Mouse (Mus musculus): ENCODE measurements around the gene Eaf2. TPM values are rescaled to one million over a fixed set of nuclear protein-coding genes. Genes with fewer than 3 reads are reported as not detected.

Eaf2 gene
- polyA plus RNA-seq, 1 experiment from 2014 or later: 0.57 TPM

GRCm38 (mm10) chr16:36821474-36821873, 53.3 kb downstream of the Eaf2 start:
- Histone ChIP-seq H3K27ac (ENCODE audit: low read depth, low read length) (no peak overlapping the region), H3K4me3 (ENCODE audit: low read depth, low read length) (no peak overlapping the region), H3K4me2 (ENCODE audit: low read length) (no peak overlapping the region), H3K27me3 (replicated peaks; ENCODE audit: control insufficient read depth, insufficient read depth, low read length) (no peaks in the 10 kb centered on the region), H3K36me3 (ENCODE audit: control insufficient read depth, insufficient read depth, low read length) (no peaks in the 10 kb centered on the region), H3K9me3 (replicated peaks; ENCODE audit: control insufficient read depth, low read length) (no peaks in the 10 kb centered on the region), H3K9ac (ENCODE audit: low read length) (no peak overlapping the region), H3K4me1 (ENCODE audit: control insufficient read depth, insufficient read depth, low read length) (no peaks in the 10 kb centered on the region)
- WGBS: 8% methylated on average over 3 of the region's 3 CpGs
- no peak for ATAC-seq
- no peak for DNase-seq (ENCODE audit: low spot score)

DNA sequence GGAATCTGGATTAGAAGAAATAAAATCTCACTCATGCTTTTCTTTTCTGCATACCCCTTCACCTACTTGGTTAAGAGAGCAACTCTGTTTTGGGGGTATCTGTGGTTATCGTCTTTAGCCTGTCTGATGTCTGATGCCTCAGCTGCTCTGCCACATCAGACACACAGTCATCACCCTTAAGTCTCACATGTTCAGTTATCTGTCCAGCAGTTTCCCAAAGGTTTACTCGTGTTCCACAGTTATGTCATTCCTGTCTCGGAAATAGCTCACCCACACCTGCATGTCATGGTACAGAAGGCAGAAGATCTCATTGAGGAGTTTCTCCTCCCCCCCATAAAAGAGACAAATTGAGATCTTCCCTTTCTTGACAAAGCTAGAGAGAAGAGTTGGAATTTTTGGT, 54.1 kb downstream of the Eaf2 start:
- H3K36me3 ChIP-seq (ENCODE audit: control insufficient read depth, insufficient read depth, low read length): no peaks in the 10 kb centered on the region
- H3K4me3 ChIP-seq (ENCODE audit: low read depth, low read length): no peak overlapping the region
- H3K9me3 ChIP-seq (replicated peaks; ENCODE audit: control insufficient read depth, low read length): no peaks in the 10 kb centered on the region
- no peak for DNase-seq (ENCODE audit: low spot score)
- ATAC-seq: no peak
- no peak overlapping the region for H3K4me2 ChIP-seq (ENCODE audit: low read length)
- H3K9ac ChIP-seq (ENCODE audit: low read length): no peak overlapping the region
- WGBS: 88% methylated on average over 3 of the region's 3 CpGs
- no peak overlapping the region for H3K27ac ChIP-seq (ENCODE audit: low read depth, low read length)
- no peaks in the 10 kb centered on the region for H3K4me1 ChIP-seq (ENCODE audit: control insufficient read depth, insufficient read depth, low read length)
- H3K27me3 ChIP-seq (replicated peaks; ENCODE audit: control insufficient read depth, insufficient read depth, low read length): no peaks in the 10 kb centered on the region

DNA sequence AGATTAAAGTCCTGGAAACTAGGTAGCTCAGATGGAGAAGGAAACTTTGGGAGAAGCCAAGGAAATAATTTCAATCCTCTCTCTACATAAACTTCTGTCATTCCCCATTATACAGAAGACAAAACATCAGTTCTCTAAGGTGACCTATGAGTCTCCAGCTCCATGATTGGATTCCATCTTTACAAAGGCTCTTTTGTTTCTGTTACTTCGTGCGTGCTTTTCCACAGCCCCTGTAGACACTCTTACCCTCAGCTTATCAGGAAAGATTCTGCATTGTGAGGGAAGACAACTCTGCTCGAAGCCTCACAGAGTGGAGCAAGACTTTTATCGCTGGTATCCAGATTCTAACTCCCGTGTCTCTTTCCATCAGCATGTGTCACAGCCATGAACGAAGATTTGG, 54.8 kb downstream of the Eaf2 start:
- Histone ChIP-seq H3K27me3 (replicated peaks; ENCODE audit: control insufficient read depth, insufficient read depth, low read length) (no peaks in the 10 kb centered on the region), H3K4me2 (ENCODE audit: low read length) (no peak overlapping the region), H3K9ac (ENCODE audit: low read length) (no peak overlapping the region), H3K36me3 (ENCODE audit: control insufficient read depth, insufficient read depth, low read length) (no peaks in the 10 kb centered on the region), H3K9me3 (replicated peaks; ENCODE audit: control insufficient read depth, low read length) (no peaks in the 10 kb centered on the region), H3K4me1 (ENCODE audit: control insufficient read depth, insufficient read depth, low read length) (no peaks in the 10 kb centered on the region), H3K27ac (ENCODE audit: low read depth, low read length) (no peak overlapping the region), H3K4me3 (ENCODE audit: low read depth, low read length) (no peak overlapping the region)
- DNase-seq (ENCODE audit: low spot score): no peak
- 51% methylated on average over 6 of the region's 6 CpGs for WGBS
- no peak for ATAC-seq

DNA sequence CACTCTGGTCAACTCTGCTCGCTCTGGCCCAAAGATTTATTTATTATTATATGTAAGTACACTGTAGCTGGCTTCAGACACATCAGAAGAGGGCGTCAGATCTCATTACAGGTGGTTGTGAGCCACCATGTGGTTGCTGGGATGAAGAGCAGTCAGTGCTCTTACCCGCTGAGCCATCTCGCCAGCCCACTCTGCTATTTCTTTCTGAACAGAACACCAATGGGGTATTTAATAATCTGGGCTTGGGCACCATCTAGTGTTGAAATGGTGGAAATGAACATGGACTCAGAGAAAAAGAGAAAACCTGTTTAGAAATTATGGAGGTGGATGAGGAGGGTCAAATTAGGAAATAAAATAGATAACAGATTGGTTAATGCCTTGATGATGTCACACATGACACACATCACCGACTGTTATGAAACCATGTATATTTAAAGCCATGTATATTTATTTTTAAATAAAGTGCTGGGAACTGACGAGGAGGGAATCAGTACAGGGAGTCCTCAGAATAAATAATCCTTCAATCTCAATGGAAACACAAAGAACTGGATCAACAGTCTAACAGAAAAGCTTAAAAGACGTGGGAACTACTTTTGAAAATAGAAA, 57.4 kb downstream of the Eaf2 start:
- Histone ChIP-seq H3K27ac (ENCODE audit: low read depth, low read length) (no peak overlapping the region), H3K36me3 (ENCODE audit: control insufficient read depth, insufficient read depth, low read length) (no peaks in the 10 kb centered on the region), H3K9ac (ENCODE audit: low read length) (no peak overlapping the region), H3K4me1 (ENCODE audit: control insufficient read depth, insufficient read depth, low read length) (no peaks in the 10 kb centered on the region), H3K9me3 (replicated peaks; ENCODE audit: control insufficient read depth, low read length) (no peaks in the 10 kb centered on the region), H3K4me2 (ENCODE audit: low read length) (no peak overlapping the region), H3K27me3 (replicated peaks; ENCODE audit: control insufficient read depth, insufficient read depth, low read length) (no peaks in the 10 kb centered on the region), H3K4me3 (ENCODE audit: low read depth, low read length) (no peak overlapping the region)
- 17% methylated on average over 7 of the region's 7 CpGs for WGBS
- DNase-seq (ENCODE audit: low spot score) (peak; percentile 95), ATAC-seq (peak; percentile 97)

DNA sequence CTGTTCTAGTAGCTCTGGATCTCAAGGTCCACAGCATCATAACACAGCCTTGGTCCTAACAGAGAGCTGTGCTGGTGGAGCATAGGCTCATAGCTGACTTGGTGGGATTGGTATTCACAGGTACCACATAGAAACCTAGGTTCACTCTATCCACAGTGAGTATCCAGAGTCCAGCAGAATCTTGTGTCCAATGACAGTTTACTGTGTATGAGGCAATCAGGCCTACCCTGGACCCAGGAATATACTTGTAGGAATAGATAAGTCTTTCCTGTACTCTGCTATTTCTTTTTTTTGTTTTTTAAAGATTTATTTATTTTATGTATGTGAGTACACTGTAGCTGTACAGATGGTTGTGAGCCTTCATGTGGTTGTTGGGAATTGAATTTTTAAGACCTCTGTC, 57.9 kb downstream of the Eaf2 start:
- Histone ChIP-seq H3K4me2 (ENCODE audit: low read length) (no peak overlapping the region), H3K4me3 (ENCODE audit: low read depth, low read length) (no peak overlapping the region), H3K4me1 (ENCODE audit: control insufficient read depth, insufficient read depth, low read length) (no peaks in the 10 kb centered on the region), H3K9me3 (replicated peaks; ENCODE audit: control insufficient read depth, low read length) (no peaks in the 10 kb centered on the region), H3K27ac (ENCODE audit: low read depth, low read length) (no peak overlapping the region), H3K9ac (ENCODE audit: low read length) (no peak overlapping the region), H3K36me3 (ENCODE audit: control insufficient read depth, insufficient read depth, low read length) (no peaks in the 10 kb centered on the region), H3K27me3 (replicated peaks; ENCODE audit: control insufficient read depth, insufficient read depth, low read length) (no peaks in the 10 kb centered on the region)
- ATAC-seq: peak; percentile 55
- no peak for DNase-seq (ENCODE audit: low spot score)

DNA sequence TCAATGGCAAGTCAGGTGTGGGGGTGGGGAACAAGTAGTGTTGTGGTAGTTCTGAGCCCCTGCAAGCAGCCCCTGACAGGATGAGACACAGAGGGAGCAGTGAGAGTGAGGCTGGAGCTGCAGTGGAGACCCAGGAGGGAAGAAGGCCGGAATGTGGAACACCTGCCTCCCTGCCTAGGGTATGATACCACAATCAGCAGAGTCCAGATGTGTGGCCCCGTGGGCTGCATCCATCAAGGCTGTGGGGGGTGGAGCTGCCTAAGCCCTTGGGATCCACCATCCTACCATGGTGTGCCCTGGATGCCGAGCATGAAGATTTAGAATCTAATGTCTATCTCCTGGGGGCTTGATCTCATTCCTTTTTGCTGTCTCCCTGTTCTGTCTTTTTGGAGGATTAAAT, 61.1 kb downstream of the Eaf2 start:
- Histone ChIP-seq H3K36me3 (ENCODE audit: control insufficient read depth, insufficient read depth, low read length) (no peaks in the 10 kb centered on the region), H3K4me3 (ENCODE audit: low read depth, low read length) (no peak overlapping the region), H3K4me1 (ENCODE audit: control insufficient read depth, insufficient read depth, low read length) (no peaks in the 10 kb centered on the region), H3K27me3 (replicated peaks; ENCODE audit: control insufficient read depth, insufficient read depth, low read length) (no peaks in the 10 kb centered on the region), H3K27ac (ENCODE audit: low read depth, low read length) (no peak overlapping the region), H3K9me3 (replicated peaks; ENCODE audit: control insufficient read depth, low read length) (no peaks in the 10 kb centered on the region), H3K4me2 (ENCODE audit: low read length) (no peak overlapping the region), H3K9ac (ENCODE audit: low read length) (no peak overlapping the region)
- DNase-seq (ENCODE audit: low spot score) (no peak), ATAC-seq (no peak)
- WGBS: 73% methylated on average over 3 of the region's 3 CpGs

GRCm38 (mm10) chr16:36808616-36809015, 66.2 kb downstream of the Eaf2 start:
- WGBS: 85% methylated on average over 3 of the region's 3 CpGs
- Histone ChIP-seq H3K9ac (ENCODE audit: low read length) (no peak overlapping the region), H3K9me3 (replicated peaks; ENCODE audit: control insufficient read depth, low read length) (no peaks in the 10 kb centered on the region), H3K4me1 (ENCODE audit: control insufficient read depth, insufficient read depth, low read length) (no peaks in the 10 kb centered on the region), H3K27me3 (replicated peaks; ENCODE audit: control insufficient read depth, insufficient read depth, low read length) (no peaks in the 10 kb centered on the region), H3K4me3 (ENCODE audit: low read depth, low read length) (no peak overlapping the region), H3K4me2 (ENCODE audit: low read length) (no peak overlapping the region), H3K36me3 (ENCODE audit: control insufficient read depth, insufficient read depth, low read length) (no peaks in the 10 kb centered on the region), H3K27ac (ENCODE audit: low read depth, low read length) (no peak overlapping the region)
- DNase-seq (ENCODE audit: low spot score): no peak
- ATAC-seq: no peak

DNA sequence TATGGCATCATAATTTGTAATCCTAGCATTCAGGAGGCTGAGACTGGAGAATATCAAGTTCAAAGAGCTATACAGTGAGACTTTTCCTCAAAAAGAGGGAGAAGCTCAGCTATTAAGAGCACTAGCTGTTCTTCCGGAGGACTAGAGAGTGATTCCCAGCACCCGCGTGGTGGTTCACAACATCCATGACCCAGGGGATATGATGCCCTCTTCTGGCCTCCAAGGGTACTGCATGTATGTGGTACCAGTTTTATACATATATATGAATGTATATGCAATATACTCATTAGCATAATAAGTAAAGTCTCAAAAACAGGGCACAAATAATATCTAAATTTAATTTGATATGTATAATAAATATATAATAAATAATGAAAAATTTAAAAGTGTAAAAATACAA, 72.4 kb downstream of the Eaf2 start:
- peaks cover 2% of the 10 kb centered on the region; the same call in 1 of the 2 replicates for H3K9me3 ChIP-seq (replicated peaks; ENCODE audit: control insufficient read depth, low read length)

DNA sequence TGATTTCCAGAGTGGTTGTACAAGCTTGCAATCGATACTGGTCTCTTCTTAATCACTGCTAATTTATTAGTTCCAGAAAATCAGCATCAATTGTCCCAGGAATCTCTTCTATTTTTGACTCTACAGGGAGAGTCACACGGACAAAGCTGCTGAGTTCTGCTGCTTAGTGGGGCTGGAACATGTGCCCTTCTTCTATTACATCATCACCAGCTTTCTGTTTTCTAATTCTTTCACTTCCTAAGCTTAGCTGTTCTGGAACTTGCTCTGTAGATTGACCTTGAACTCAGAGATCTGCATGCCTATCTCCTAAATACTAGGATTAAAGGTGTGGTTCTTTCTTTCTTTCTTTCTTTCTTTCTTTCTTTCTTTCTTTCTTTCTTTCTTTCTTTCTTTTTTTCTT, 76.5 kb downstream of the Eaf2 start:
- H3K9ac ChIP-seq (ENCODE audit: low read length): no peak overlapping the region
- no peaks in the 10 kb centered on the region for H3K27me3 ChIP-seq (replicated peaks; ENCODE audit: control insufficient read depth, insufficient read depth, low read length)
- H3K4me2 ChIP-seq (ENCODE audit: low read length): no peak overlapping the region
- no peaks in the 10 kb centered on the region for H3K4me1 ChIP-seq (ENCODE audit: control insufficient read depth, insufficient read depth, low read length)
- 86% methylated on average over 2 of the region's 2 CpGs for WGBS
- H3K27ac ChIP-seq (ENCODE audit: low read depth, low read length): no peak overlapping the region
- no peaks in the 10 kb centered on the region for H3K36me3 ChIP-seq (ENCODE audit: control insufficient read depth, insufficient read depth, low read length)
- ATAC-seq (no peak), DNase-seq (ENCODE audit: low spot score) (no peak)
- H3K4me3 ChIP-seq (ENCODE audit: low read depth, low read length): no peak overlapping the region
- H3K9me3 ChIP-seq (replicated peaks; ENCODE audit: control insufficient read depth, low read length): peaks cover 2% of the 10 kb centered on the region; the same call in 1 of the 2 replicates

More for the DNA sequence above, 72.4 kb downstream of the Eaf2 start:
- Histone ChIP-seq H3K4me1 (ENCODE audit: control insufficient read depth, insufficient read depth, low read length) (no peaks in the 10 kb centered on the region), H3K27me3 (replicated peaks; ENCODE audit: control insufficient read depth, insufficient read depth, low read length) (no peaks in the 10 kb centered on the region), H3K9ac (ENCODE audit: low read length) (no peak overlapping the region), H3K36me3 (ENCODE audit: control insufficient read depth, insufficient read depth, low read length) (no peaks in the 10 kb centered on the region), H3K27ac (ENCODE audit: low read depth, low read length) (no peak overlapping the region), H3K4me2 (ENCODE audit: low read length) (no peak overlapping the region), H3K4me3 (ENCODE audit: low read depth, low read length) (no peak overlapping the region)
- no peak for DNase-seq (ENCODE audit: low spot score)
- ATAC-seq: no peak
- WGBS: 89% methylated on average over 3 of the region's 3 CpGs

Data from forebrain, embryonic 14.5 days (tissue).